Mouse (Mus musculus) neural tube, embryonic 12.5 days (tissue): ENCODE measurements at regions not wholly inside any gene's neighbourhood (a gene's known extent, or its start where the extent isn't known, plus 50 kb on each side); places are given as distances from the start of the nearest gene placed in this dataset.
"Not testable (repeated sequence)": the region's sequence is repeated elsewhere in the genome, so short reads cannot be mapped to it uniquely, and the experiment has no call there.

Experiments used
- ATAC-seq: fragments of 200-750 bp; cut with Nextera tagmentation; 2 replicates; pipeline ENCODE4 v1.8.0; 2017; ENCODE audit warnings: low read depth, mild to moderate bottlenecking, moderate TSS enrichment, moderate library complexity; ENCODE audit not compliant: low FRiP score
- H3K27ac ChIP-seq: fragments of 300-500 bp; sonication (generic); 2 replicates; pipeline ENCODE4 v1.5.1; 2016
- H3K27me3 ChIP-seq: fragments of 300-500 bp; sonication (generic); replicated peaks from 2 replicates; pipeline ENCODE4 v1.6.1; 2016; ENCODE audit warnings: mild to moderate bottlenecking
- H3K36me3 ChIP-seq: fragments of 300-500 bp; sonication (generic); 2 replicates; pipeline ENCODE4 v1.6.1; 2016; ENCODE audit warnings: mild to moderate bottlenecking
- H3K4me1 ChIP-seq: fragments of 300-500 bp; sonication (generic); 2 replicates; pipeline ENCODE4 v1.6.1; 2016
- H3K4me2 ChIP-seq: fragments of 300-500 bp; sonication (generic); replicated peaks from 2 replicates; pipeline ENCODE4 v1.6.1; 2016; ENCODE audit warnings: mild to moderate bottlenecking
- H3K4me3 ChIP-seq: fragments of 300-500 bp; sonication (generic); 2 replicates; pipeline ENCODE4 v1.5.1; 2016
- H3K9ac ChIP-seq: fragments of 300-500 bp; sonication (generic); 2 replicates; pipeline ENCODE4 v1.6.1; 2016; ENCODE audit warnings: mild to moderate bottlenecking
- H3K9me3 ChIP-seq: fragments of 300-500 bp; sonication (generic); 2 replicates; pipeline ENCODE4 v1.6.1; 2016; ENCODE audit warnings: mild to moderate bottlenecking
- WGBS: fragments of 180-500 bp; shearing (Covaris S2); methylation state at CpG from one replicate; pipeline ENCODE4 v1.1.7; 2016; 5-methylcytosine and 5-hydroxymethylcytosine counted together

- H3K4me2 ChIP-seq, H3K4me1 ChIP-seq, H3K9ac ChIP-seq, H3K27me3 ChIP-seq, H3K27ac ChIP-seq, H3K36me3 ChIP-seq, ATAC-seq, H3K4me3 ChIP-seq, H3K9me3 ChIP-seq: not testable (repeated sequence)
- WGBS, result 85% methylated on average over 2 of the region's 2 CpGs
Measured at GRCm38 (mm10) chr6:18566934-18567333, 52.3 kb upstream of the Cttnbp2 start.

DNA sequence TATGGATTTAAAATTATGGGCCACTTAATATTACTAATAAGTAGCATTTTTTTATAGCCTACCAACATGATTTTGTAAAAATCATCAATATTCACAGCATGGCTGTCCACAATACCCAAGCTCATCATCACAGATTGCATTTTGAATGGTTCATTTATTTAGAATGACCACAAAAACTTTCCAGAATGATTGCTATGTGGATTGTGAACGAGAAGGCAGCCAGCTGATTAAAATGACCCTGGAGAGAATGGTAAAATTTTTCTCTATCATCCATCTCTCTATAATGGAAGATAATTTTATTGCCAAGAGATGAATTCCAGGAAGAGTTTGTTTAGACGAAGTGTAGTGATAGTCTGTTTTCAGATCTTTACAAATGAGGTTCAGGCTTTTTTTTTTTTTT, 54.6 kb upstream of the Cttnbp2 start:
- Histone ChIP-seq H3K27me3 (no peaks in the 10 kb centered on the region), H3K4me1 (no peaks in the 10 kb centered on the region), H3K9ac (no peak overlapping the region), H3K27ac (no peak overlapping the region), H3K4me3 (no peak overlapping the region), H3K4me2 (no peak overlapping the region), H3K9me3 (no peaks in the 10 kb centered on the region), H3K36me3 (no peaks in the 10 kb centered on the region)
- 78% methylated on average over 2 of the region's 2 CpGs for WGBS
- no peak for ATAC-seq

- no peak overlapping the region for H3K9ac ChIP-seq
- H3K27me3 ChIP-seq, result no peaks in the 10 kb centered on the region
- H3K27ac ChIP-seq, result no peak overlapping the region
- H3K36me3 ChIP-seq, result no peaks in the 10 kb centered on the region
- H3K9me3 ChIP-seq, result no peaks in the 10 kb centered on the region
- no peak for ATAC-seq
- no peak overlapping the region for H3K4me3 ChIP-seq
- no peaks in the 10 kb centered on the region for H3K4me1 ChIP-seq
- no peak overlapping the region for H3K4me2 ChIP-seq
Measured at GRCm38 (mm10) chr6:18578501-18578900, 63.9 kb upstream of the Cttnbp2 start.

DNA sequence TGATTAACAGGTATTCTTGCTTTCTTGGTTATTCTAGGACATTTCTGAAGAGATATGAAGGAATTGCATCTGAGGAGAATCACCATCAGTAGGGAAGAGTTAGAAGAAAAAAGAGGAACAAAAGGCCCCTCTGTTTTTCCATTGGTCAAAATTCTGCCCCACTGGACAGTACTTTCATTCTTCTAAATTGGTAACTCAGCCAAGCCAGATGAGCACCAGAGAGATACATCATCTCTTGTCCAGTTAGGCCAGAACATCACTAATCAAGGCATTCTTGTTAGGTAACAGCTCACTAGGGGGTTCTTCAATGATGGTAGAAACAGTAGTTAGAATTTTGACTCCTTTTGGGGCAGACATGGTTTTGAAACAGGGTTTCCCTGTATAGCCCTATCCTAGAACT, 74.8 kb upstream of the Cttnbp2 start:
- ATAC-seq, result no peak
- H3K9me3 ChIP-seq, result no peaks in the 10 kb centered on the region

GRCm38 (mm10) chr6:18596680-18597079, 82.0 kb upstream of the Cttnbp2 start:
- no peak overlapping the region for H3K4me2 ChIP-seq
- no peaks in the 10 kb centered on the region for H3K9me3 ChIP-seq
- WGBS, result 78% methylated on average over 5 of the region's 5 CpGs
- ATAC-seq, result peak; percentile 41; the same call in 1 of the 2 replicates
- no peaks in the 10 kb centered on the region for H3K27me3 ChIP-seq
- H3K36me3 ChIP-seq, result no peaks in the 10 kb centered on the region
- H3K4me1 ChIP-seq, result no peaks in the 10 kb centered on the region
- no peak overlapping the region for H3K9ac ChIP-seq
- H3K27ac ChIP-seq, result no peak overlapping the region
- H3K4me3 ChIP-seq, result no peak overlapping the region

More for the DNA sequence above, 74.8 kb upstream of the Cttnbp2 start:
- no peaks in the 10 kb centered on the region for H3K4me1 ChIP-seq
- no peaks in the 10 kb centered on the region for H3K36me3 ChIP-seq
- no peak overlapping the region for H3K27ac ChIP-seq
- no peak overlapping the region for H3K4me2 ChIP-seq
- no peak overlapping the region for H3K9ac ChIP-seq
- H3K4me3 ChIP-seq, result no peak overlapping the region
- no peaks in the 10 kb centered on the region for H3K27me3 ChIP-seq

- Histone ChIP-seq H3K9me3 (no peaks in the 10 kb centered on the region), H3K27me3 (no peaks in the 10 kb centered on the region), H3K4me3 (no peak overlapping the region), H3K4me2 (no peak overlapping the region), H3K36me3 (no peaks in the 10 kb centered on the region), H3K27ac (no peak overlapping the region), H3K9ac (no peak overlapping the region), H3K4me1 (no peaks in the 10 kb centered on the region)
- ATAC-seq, result no peak
- WGBS, result 77% methylated on average over 4 of the region's 4 CpGs
Measured at GRCm38 (mm10) chr6:18599626-18600025, 85.0 kb upstream of the Cttnbp2 start.

- H3K9me3 ChIP-seq, result no peaks in the 10 kb centered on the region
- WGBS, result 64% methylated on average over 7 of the region's 7 CpGs
- no peaks in the 10 kb centered on the region for H3K36me3 ChIP-seq
- H3K4me2 ChIP-seq, result no peak overlapping the region
- no peak for ATAC-seq
- H3K9ac ChIP-seq, result no peak overlapping the region
- no peak overlapping the region for H3K27ac ChIP-seq
- no peaks in the 10 kb centered on the region for H3K4me1 ChIP-seq
- H3K27me3 ChIP-seq, result no peaks in the 10 kb centered on the region
- no peak overlapping the region for H3K4me3 ChIP-seq
Measured at GRCm38 (mm10) chr6:18601926-18602325, 87.3 kb upstream of the Cttnbp2 start.

DNA sequence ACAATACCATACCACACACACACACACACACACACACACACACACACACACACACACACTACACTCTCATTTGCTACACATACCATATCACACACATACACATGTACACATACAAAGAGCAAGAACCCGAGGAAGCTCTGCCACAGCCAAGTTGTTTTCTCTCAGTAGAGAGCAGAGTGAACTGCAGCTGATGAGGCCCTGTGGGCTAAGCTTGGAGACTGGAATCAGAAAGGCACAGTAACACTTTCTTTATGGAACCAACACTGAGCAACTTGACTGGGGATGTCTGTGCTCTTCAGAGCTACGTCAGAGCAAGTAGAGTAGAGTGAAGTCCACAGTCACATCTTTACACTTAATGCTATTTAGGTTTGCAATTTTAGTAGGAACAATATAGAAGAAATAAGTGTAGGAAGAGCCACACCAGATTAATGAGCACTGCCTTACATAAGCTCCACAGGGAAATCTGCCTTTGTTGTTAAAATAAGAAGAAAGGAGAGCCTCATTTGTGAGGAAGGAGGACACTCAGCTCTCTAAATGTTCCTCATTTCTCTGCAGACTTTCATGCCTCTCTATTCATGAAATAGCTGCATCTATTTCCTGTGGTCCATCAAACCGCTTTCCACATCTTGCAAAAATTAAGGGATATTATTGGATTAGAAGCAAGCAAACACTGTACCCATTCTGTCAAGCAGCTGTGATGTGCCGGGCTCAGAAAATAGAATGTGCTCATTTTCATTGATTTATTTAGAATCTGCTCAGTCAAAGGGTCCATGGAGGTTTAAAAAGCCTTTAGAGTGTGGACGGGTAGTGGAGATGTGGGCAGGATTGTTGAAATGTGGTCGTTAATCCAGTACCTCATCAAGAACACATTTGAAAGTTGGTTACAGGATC, 107.0 kb upstream of the Cttnbp2 start:
- 75% methylated on average over 6 of the region's 6 CpGs for WGBS
- no peak for ATAC-seq
- no peaks in the 10 kb centered on the region for H3K4me1 ChIP-seq
- no peak overlapping the region for H3K4me3 ChIP-seq
- H3K27ac ChIP-seq, result no peak overlapping the region
- H3K9me3 ChIP-seq, result no peaks in the 10 kb centered on the region
- no peak overlapping the region for H3K9ac ChIP-seq
- H3K4me2 ChIP-seq, result no peak overlapping the region
- no peaks in the 10 kb centered on the region for H3K36me3 ChIP-seq
- no peaks in the 10 kb centered on the region for H3K27me3 ChIP-seq

- no peak for ATAC-seq
- Histone ChIP-seq H3K36me3 (no peaks in the 10 kb centered on the region), H3K9ac (no peak overlapping the region), H3K27me3 (no peaks in the 10 kb centered on the region), H3K4me1 (no peaks in the 10 kb centered on the region), H3K4me3 (no peak overlapping the region), H3K4me2 (no peak overlapping the region), H3K9me3 (no peaks in the 10 kb centered on the region), H3K27ac (no peak overlapping the region)
- 53% methylated on average over 1 of the region's 1 CpGs for WGBS
Measured at GRCm38 (mm10) chr6:18628591-18628990, 113.9 kb upstream of the Cttnbp2 start.

DNA sequence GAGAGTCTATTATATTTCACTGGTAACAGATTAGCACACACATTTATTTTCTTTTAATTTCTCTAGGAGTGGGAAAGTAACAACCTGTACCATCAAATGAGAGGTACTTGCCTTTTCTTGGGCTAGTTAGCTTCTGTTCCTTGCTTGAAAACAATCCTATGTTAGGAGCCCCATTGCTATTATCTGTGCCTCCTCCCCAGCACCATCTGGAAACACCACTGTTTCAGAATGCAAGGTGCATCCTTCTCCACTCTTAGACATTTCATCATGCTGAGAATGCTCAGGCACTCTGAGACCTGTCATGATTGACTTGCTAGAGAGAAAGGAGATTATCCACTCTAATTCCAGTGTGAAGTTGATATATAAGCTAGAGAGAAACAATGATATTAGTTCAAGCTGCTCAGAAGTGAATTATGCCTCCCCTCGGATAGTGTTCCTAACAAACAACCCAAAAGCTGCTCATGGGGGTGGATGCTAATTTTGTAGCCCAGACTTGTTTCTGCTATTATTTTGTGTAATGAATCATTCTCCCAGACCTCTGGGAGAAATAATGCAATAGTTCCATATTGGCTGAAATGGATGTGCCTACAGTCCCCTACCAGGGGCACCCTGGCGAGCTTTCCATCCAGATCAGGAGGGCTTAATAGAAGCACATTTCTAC, 119.0 kb upstream of the Cttnbp2 start:
- Histone ChIP-seq H3K4me1 (no peaks in the 10 kb centered on the region), H3K27me3 (no peaks in the 10 kb centered on the region), H3K4me3 (no peak overlapping the region), H3K27ac (no peak overlapping the region), H3K4me2 (no peak overlapping the region), H3K9me3 (no peaks in the 10 kb centered on the region), H3K36me3 (no peaks in the 10 kb centered on the region), H3K9ac (no peak overlapping the region)
- no peak for ATAC-seq
- 73% methylated on average over 2 of the region's 2 CpGs for WGBS

GRCm38 (mm10) chr6:18639712-18640383, 125.2 kb upstream of the Cttnbp2 start:
- Histone ChIP-seq H3K9ac (no peak overlapping the region), H3K4me1 (no peaks in the 10 kb centered on the region), H3K4me2 (no peak overlapping the region), H3K4me3 (no peak overlapping the region), H3K27ac (no peak overlapping the region), H3K9me3 (no peaks in the 10 kb centered on the region), H3K36me3 (no peaks in the 10 kb centered on the region), H3K27me3 (no peaks in the 10 kb centered on the region)
- ATAC-seq, result no peak
- WGBS, result 32% methylated on average over 3 of the region's 3 CpGs

- H3K27me3 ChIP-seq, result no peaks in the 10 kb centered on the region
- H3K27ac ChIP-seq, result no peak overlapping the region
- WGBS, result 82% methylated on average over 5 of the region's 5 CpGs
- H3K4me1 ChIP-seq, result no peaks in the 10 kb centered on the region
- no peak overlapping the region for H3K9ac ChIP-seq
- no peaks in the 10 kb centered on the region for H3K9me3 ChIP-seq
- no peak overlapping the region for H3K4me2 ChIP-seq
- H3K36me3 ChIP-seq, result no peaks in the 10 kb centered on the region
- no peak overlapping the region for H3K4me3 ChIP-seq
- no peak for ATAC-seq
Measured at GRCm38 (mm10) chr6:18648898-18649591, 134.4 kb upstream of the Cttnbp2 start.
